Mouse (Mus musculus): ENCODE data around the gene Slc43a2. TPM values are rescaled to one million over a fixed set of nuclear protein-coding genes. Genes with fewer than 3 reads are reported as not detected.

Slc43a2 gene
- polyA plus RNA-seq, 1 experiment from 2014 or later: 4.3 TPM

- H3K4me1 ChIP-seq (ENCODE audit: control insufficient read depth, insufficient read depth, low read length): peaks cover 49% of the 10 kb centered on the region
- H3K27me3 ChIP-seq (ENCODE audit: control insufficient read depth, insufficient read depth, low read length): no peaks in the 10 kb centered on the region
- H3K4me2 ChIP-seq (ENCODE audit: low read depth, low read length): no peak overlapping the region
- peak; percentile 68 for ATAC-seq (replicated peaks; ENCODE audit: extremely low read depth, insufficient read depth, low FRiP score)
- H3K4me3 ChIP-seq (ENCODE audit: low read length): no peak overlapping the region
- peak overlapping the region; percentile 45 for H3K9ac ChIP-seq (ENCODE audit: low read length)
- WGBS: 64% methylated on average over 12 of the region's 12 CpGs
- no peaks in the 10 kb centered on the region for H3K9me3 ChIP-seq (replicated peaks; ENCODE audit: control insufficient read depth, low read length)
- peak overlapping the region; percentile 89 for H3K27ac ChIP-seq (ENCODE audit: low read length)
- peaks cover 21% of the 10 kb centered on the region for H3K36me3 ChIP-seq (ENCODE audit: control insufficient read depth, insufficient read depth)
Observed at GRCm38 (mm10) chr11:75620136-75620780, 88.8 kb downstream of the Slc43a2 start.

GRCm38 (mm10) chr11:75621426-75621825 lies 89.9 kb downstream of the Slc43a2 start:
- 81% methylated on average over 2 of the region's 2 CpGs for WGBS
- no peaks in the 10 kb centered on the region for H3K9me3 ChIP-seq (replicated peaks; ENCODE audit: control insufficient read depth, low read length)
- no peak overlapping the region for H3K4me2 ChIP-seq (ENCODE audit: low read depth, low read length)
- peaks cover 24% of the 10 kb centered on the region for H3K36me3 ChIP-seq (ENCODE audit: control insufficient read depth, insufficient read depth)
- peaks cover 49% of the 10 kb centered on the region for H3K4me1 ChIP-seq (ENCODE audit: control insufficient read depth, insufficient read depth, low read length)
- no peak for ATAC-seq (replicated peaks; ENCODE audit: extremely low read depth, insufficient read depth, low FRiP score)
- no peaks in the 10 kb centered on the region for H3K27me3 ChIP-seq (ENCODE audit: control insufficient read depth, insufficient read depth, low read length)
- no peak overlapping the region for H3K4me3 ChIP-seq (ENCODE audit: low read length)
- peak overlapping the region; percentile 89 for H3K27ac ChIP-seq (ENCODE audit: low read length)
- peak overlapping the region; percentile 45; the same call in 1 of the 2 replicates for H3K9ac ChIP-seq (ENCODE audit: low read length)

- Histone ChIP-seq H3K27ac (ENCODE audit: low read length) (peak overlapping the region; percentile 99), H3K27me3 (ENCODE audit: control insufficient read depth, insufficient read depth, low read length) (no peaks in the 10 kb centered on the region), H3K4me3 (ENCODE audit: low read length) (no peak overlapping the region), H3K4me1 (ENCODE audit: control insufficient read depth, insufficient read depth, low read length) (peaks cover 49% of the 10 kb centered on the region), H3K9ac (ENCODE audit: low read length) (no peak overlapping the region), H3K36me3 (ENCODE audit: control insufficient read depth, insufficient read depth) (peaks cover 20% of the 10 kb centered on the region), H3K4me2 (ENCODE audit: low read depth, low read length) (no peak overlapping the region), H3K9me3 (replicated peaks; ENCODE audit: control insufficient read depth, low read length) (no peaks in the 10 kb centered on the region)
- 40% methylated on average over 2 of the region's 2 CpGs for WGBS
- ATAC-seq (replicated peaks; ENCODE audit: extremely low read depth, insufficient read depth, low FRiP score): no peak
Observed at GRCm38 (mm10) chr11:75622588-75623329, 91.3 kb downstream of the Slc43a2 start.

- peak overlapping the region; percentile 56 for H3K9ac ChIP-seq (ENCODE audit: low read length)
- no peak overlapping the region for H3K4me3 ChIP-seq (ENCODE audit: low read length)
- peaks cover 49% of the 10 kb centered on the region for H3K4me1 ChIP-seq (ENCODE audit: control insufficient read depth, insufficient read depth, low read length)
- H3K4me2 ChIP-seq (ENCODE audit: low read depth, low read length): peak overlapping the region; percentile 38; the same call in 1 of the 2 replicates
- peak; percentile 75 for ATAC-seq (replicated peaks; ENCODE audit: extremely low read depth, insufficient read depth, low FRiP score)
- H3K27me3 ChIP-seq (ENCODE audit: control insufficient read depth, insufficient read depth, low read length): no peaks in the 10 kb centered on the region
- H3K9me3 ChIP-seq (replicated peaks; ENCODE audit: control insufficient read depth, low read length): no peaks in the 10 kb centered on the region
- 16% methylated on average over 2 of the region's 2 CpGs for WGBS
- peak overlapping the region; percentile 99 for H3K27ac ChIP-seq (ENCODE audit: low read length)
- peaks cover 23% of the 10 kb centered on the region for H3K36me3 ChIP-seq (ENCODE audit: control insufficient read depth, insufficient read depth)
Observed at GRCm38 (mm10) chr11:75624102-75624554, 92.6 kb downstream of the Slc43a2 start.

GRCm38 (mm10) chr11:75625820-75626219 lies 94.3 kb downstream of the Slc43a2 start:
- Histone ChIP-seq H3K27ac (ENCODE audit: low read length) (0 out of 2 replicates have a peak overlapping the region, but pooled peaks have one; percentile 14), H3K36me3 (ENCODE audit: control insufficient read depth, insufficient read depth) (peaks cover 21% of the 10 kb centered on the region), H3K27me3 (ENCODE audit: control insufficient read depth, insufficient read depth, low read length) (no peaks in the 10 kb centered on the region), H3K9ac (ENCODE audit: low read length) (no peak overlapping the region), H3K4me3 (ENCODE audit: low read length) (no peak overlapping the region), H3K4me2 (ENCODE audit: low read depth, low read length) (no peak overlapping the region), H3K4me1 (ENCODE audit: control insufficient read depth, insufficient read depth, low read length) (peaks cover 47% of the 10 kb centered on the region), H3K9me3 (replicated peaks; ENCODE audit: control insufficient read depth, low read length) (no peaks in the 10 kb centered on the region)
- WGBS: 87% methylated on average over 4 of the region's 4 CpGs
- ATAC-seq (replicated peaks; ENCODE audit: extremely low read depth, insufficient read depth, low FRiP score): no peak

Small RNA genes lying within 50 kb of the gene (microRNA-seq; reads per million reads assigned to microRNA genes)
- not detected for gene Mir3971

Other genes with a start within 250 kb of the Slc43a2 start
- gene Rpa1, start 183.4 kb upstream of the Slc43a2 start, polyA plus RNA-seq (2015; fragmentation: Nextera tagmentation; extraction: Ambion mirVana): 95.1 and 96.0 TPM in 2 replicates
- 13.8 and 16.3 TPM in 2 replicates for gene Smyd4, start 183.3 kb upstream of the Slc43a2 start, polyA plus RNA-seq (2015; fragmentation: Nextera tagmentation; extraction: Ambion mirVana)
- 37.4 and 40.1 TPM in 2 replicates for gene Serpinf1, start 109.0 kb upstream of the Slc43a2 start, polyA plus RNA-seq (2015; fragmentation: Nextera tagmentation; extraction: Ambion mirVana)
- gene Serpinf2, start 92.1 kb upstream of the Slc43a2 start, polyA plus RNA-seq (2015; fragmentation: Nextera tagmentation; extraction: Ambion mirVana): 0.39 and 0.75 TPM in 2 replicates
- gene Wdr81, start 77.0 kb upstream of the Slc43a2 start, polyA plus RNA-seq (2015; fragmentation: Nextera tagmentation; extraction: Ambion mirVana): 3.5 and 4.5 TPM in 2 replicates
- gene Tlcd2, start 70.0 kb upstream of the Slc43a2 start, polyA plus RNA-seq (2015; fragmentation: Nextera tagmentation; extraction: Ambion mirVana): 11.2 and 12.1 TPM in 2 replicates
- 31.4 and 34.1 TPM in 2 replicates for gene Prpf8, start 44.9 kb upstream of the Slc43a2 start, polyA plus RNA-seq (2015; fragmentation: Nextera tagmentation; extraction: Ambion mirVana)
- gene Rilp, start 21.6 kb upstream of the Slc43a2 start, polyA plus RNA-seq (2015; fragmentation: Nextera tagmentation; extraction: Ambion mirVana): 11.0 and 13.3 TPM in 2 replicates
- 11.0 and 14.0 TPM in 2 replicates for gene Scarf1, start 18.2 kb upstream of the Slc43a2 start, polyA plus RNA-seq (2015; fragmentation: Nextera tagmentation; extraction: Ambion mirVana)
- 68.0 and 78.0 TPM in 2 replicates for gene Pitpna, start 56.4 kb downstream of the Slc43a2 start, polyA plus RNA-seq (2015; fragmentation: Nextera tagmentation; extraction: Ambion mirVana)
- 29.1 and 31.1 TPM in 2 replicates for gene Inpp5k, start 99.3 kb downstream of the Slc43a2 start, polyA plus RNA-seq (2015; fragmentation: Nextera tagmentation; extraction: Ambion mirVana)
- gene Myo1c, start 118.8 kb downstream of the Slc43a2 start, polyA plus RNA-seq (2015; fragmentation: Nextera tagmentation; extraction: Ambion mirVana): 72.4 and 83.8 TPM in 2 replicates
- gene Crk, start 147.6 kb downstream of the Slc43a2 start, polyA plus RNA-seq (2015; fragmentation: Nextera tagmentation; extraction: Ambion mirVana): 99.6 and 101 TPM in 2 replicates
- gene Ywhae, start 201.2 kb downstream of the Slc43a2 start, polyA plus RNA-seq (2015; fragmentation: Nextera tagmentation; extraction: Ambion mirVana): 646 and 689 TPM in 2 replicates